Mouse (Mus musculus) embryonic facial prominence, embryonic 14.5 days (tissue): Measurements from ENCODE around the gene Olfr198. TPM values are rescaled to one million over a fixed set of nuclear protein-coding genes. Genes with fewer than 3 reads are reported as not detected.
"Not testable (repeated sequence)": the region's sequence is repeated elsewhere in the genome, so short reads cannot be mapped to it uniquely, and the experiment has no call there.

Experiments
- ATAC-seq: fragments of 200-750 bp; cut with Nextera tagmentation; 2 replicates; pipeline ENCODE4 v1.8.0; 2017; ENCODE audit warnings: low read depth, moderate number of reproducible peaks, moderate TSS enrichment
- DNase-seq: peaks from one replicate; pipeline ENCODE4 v3.0.0-alpha.2; 2015; ENCODE audit warnings: low spot score
- H3K27ac ChIP-seq: fragments of 300-500 bp; sonication (generic); replicated peaks from 2 replicates; pipeline ENCODE4 v1.5.1; 2014; ENCODE audit warnings: low read depth, mild to moderate bottlenecking, low read length, moderate library complexity
- H3K27me3 ChIP-seq: fragments of 300-500 bp; sonication (generic); replicated peaks from 2 replicates; pipeline ENCODE4 v1.6.1; 2014; ENCODE audit warnings: low read length; ENCODE audit not compliant: control insufficient read depth, insufficient read depth
- H3K36me3 ChIP-seq: fragments of 300-500 bp; sonication (generic); 2 replicates; pipeline ENCODE4 v1.6.1; 2014; ENCODE audit warnings: low read length, mixed read lengths; ENCODE audit not compliant: control insufficient read depth, insufficient read depth
- H3K4me1 ChIP-seq: fragments of 300-500 bp; sonication (generic); 2 replicates; pipeline ENCODE4 v1.6.1; 2014; ENCODE audit warnings: antibody characterized with exemption, low read length; ENCODE audit not compliant: control insufficient read depth, insufficient read depth
- H3K4me2 ChIP-seq: fragments of 300-500 bp; sonication (generic); 2 replicates; pipeline ENCODE4 v1.6.1; 2014; ENCODE audit warnings: low read depth, mild to moderate bottlenecking, low read length, moderate library complexity, mixed read lengths
- H3K4me3 ChIP-seq: fragments of 300-500 bp; sonication (generic); 2 replicates; pipeline ENCODE4 v1.5.1; 2014; ENCODE audit warnings: low read depth, mild to moderate bottlenecking, low read length
- H3K9ac ChIP-seq: fragments of 300-500 bp; sonication (generic); 2 replicates; pipeline ENCODE4 v1.6.1; 2014; ENCODE audit warnings: low read depth, mild to moderate bottlenecking, low read length, moderate library complexity, mixed read lengths
- H3K9me3 ChIP-seq: fragments of 300-500 bp; sonication (generic); 2 replicates; pipeline ENCODE4 v1.6.1; 2016; ENCODE audit warnings: low read length; ENCODE audit not compliant: control insufficient read depth
- WGBS: fragments of 180-500 bp; shearing (Covaris S2); extraction: QIAGEN DNeasy Blood & Tissue Kit; methylation state at CpG from one replicate; pipeline ENCODE4 v1.1.7; 2014; 5-methylcytosine and 5-hydroxymethylcytosine counted together
- polyA plus RNA-seq: library from polyadenylated mRNA; unstranded; fragments of >200 nt; fragmentation: Nextera tagmentation; extraction: Ambion mirVana; gene quantifications from 2 replicates; pipeline ENCODE4 v1.2.1, GENCODE M21; 2014

Olfr198 gene
- polyA plus RNA-seq, result not detected in 2 replicates

DNA sequence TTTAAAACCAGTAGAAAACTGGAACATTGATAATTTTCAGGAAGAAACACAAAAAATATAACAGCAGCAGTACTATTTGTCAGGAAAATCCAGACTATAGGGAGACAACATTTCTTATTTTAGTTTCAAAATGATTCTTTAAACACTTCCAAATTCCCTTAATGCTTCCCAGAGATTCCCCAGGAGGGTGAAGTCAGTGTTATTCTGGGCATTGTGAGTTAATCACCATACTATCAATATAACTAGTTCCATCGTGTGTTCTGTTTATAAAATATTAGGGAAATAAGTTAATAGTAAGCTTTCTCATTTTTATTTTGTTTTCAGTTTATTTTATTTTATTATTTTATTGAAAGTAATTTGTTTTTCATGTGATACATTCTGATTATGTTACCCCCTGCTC lies at the start of gene Olfr198:
Olfr198 (minus strand) TSS at position 101 of the 400 bp plus-strand sequence.
- not testable (repeated sequence) for ATAC-seq, DNase-seq, H3K36me3 ChIP-seq, H3K9ac ChIP-seq, H3K4me3 ChIP-seq, H3K27me3 ChIP-seq, H3K27ac ChIP-seq, H3K4me1 ChIP-seq, H3K4me2 ChIP-seq, H3K9me3 ChIP-seq
- WGBS, result 65% methylated on average over 1 of the region's 1 CpGs

DNA sequence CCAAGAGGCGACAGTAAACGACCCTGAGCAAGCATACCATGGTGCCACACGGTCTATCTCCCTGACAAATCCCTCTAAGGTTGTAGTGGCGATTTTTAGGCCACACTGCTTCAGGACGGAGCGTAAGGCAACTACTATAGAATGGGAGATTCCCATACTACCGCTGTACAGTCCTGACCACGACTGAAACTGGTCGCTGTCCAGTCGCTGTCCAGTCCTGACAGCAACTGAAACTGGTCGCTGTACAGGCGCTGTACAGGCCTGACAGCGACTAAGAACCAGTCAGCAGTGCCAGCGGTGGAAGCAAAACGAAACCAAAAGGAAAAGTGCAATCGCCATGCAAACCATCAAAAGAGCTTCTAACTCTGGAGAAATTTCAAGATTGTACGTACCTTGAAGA lies 46.4 kb upstream of the Olfr198 start:
- H3K4me3 ChIP-seq, result no peak overlapping the region
- H3K4me2 ChIP-seq, result no peak overlapping the region
- ATAC-seq (no peak), DNase-seq (no peak)
- WGBS, result 88% methylated on average over 17 of the region's 17 CpGs
- H3K9ac ChIP-seq, result no peak overlapping the region
- no peak overlapping the region for H3K27ac ChIP-seq
- no peaks in the 10 kb centered on the region for H3K36me3 ChIP-seq
- no peaks in the 10 kb centered on the region for H3K4me1 ChIP-seq
- H3K9me3 ChIP-seq, result no peaks in the 10 kb centered on the region
- H3K27me3 ChIP-seq, result no peaks in the 10 kb centered on the region

DNA sequence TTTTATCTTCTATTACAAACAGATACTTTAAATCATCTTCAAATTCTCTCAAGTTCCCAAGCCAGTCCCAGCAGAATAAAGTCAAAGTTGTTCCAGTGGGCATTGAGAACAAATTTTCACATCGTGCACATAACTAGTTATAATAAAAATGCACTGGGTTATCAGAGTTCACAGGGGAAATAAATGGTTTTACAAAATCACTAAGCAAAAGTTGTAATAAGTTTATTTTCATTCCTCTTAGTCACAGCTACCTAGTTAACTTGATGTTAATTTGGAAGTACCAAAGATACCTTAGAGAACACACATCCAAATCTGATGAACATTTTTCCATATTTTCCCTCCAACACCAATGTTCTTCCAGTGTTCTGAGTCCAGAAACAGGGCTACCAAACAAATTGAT lies 16.3 kb upstream of the Olfr198 start, which contains the start of gene Olfr199:
Olfr199 (minus strand) TSS at position 101 of the 400 bp plus-strand sequence.
- not testable (repeated sequence) for ATAC-seq, H3K27ac ChIP-seq, H3K4me3 ChIP-seq, DNase-seq, H3K4me2 ChIP-seq, H3K36me3 ChIP-seq, H3K9ac ChIP-seq, H3K9me3 ChIP-seq, H3K4me1 ChIP-seq, H3K27me3 ChIP-seq
- 75% methylated on average over 1 of the region's 1 CpGs for WGBS

DNA sequence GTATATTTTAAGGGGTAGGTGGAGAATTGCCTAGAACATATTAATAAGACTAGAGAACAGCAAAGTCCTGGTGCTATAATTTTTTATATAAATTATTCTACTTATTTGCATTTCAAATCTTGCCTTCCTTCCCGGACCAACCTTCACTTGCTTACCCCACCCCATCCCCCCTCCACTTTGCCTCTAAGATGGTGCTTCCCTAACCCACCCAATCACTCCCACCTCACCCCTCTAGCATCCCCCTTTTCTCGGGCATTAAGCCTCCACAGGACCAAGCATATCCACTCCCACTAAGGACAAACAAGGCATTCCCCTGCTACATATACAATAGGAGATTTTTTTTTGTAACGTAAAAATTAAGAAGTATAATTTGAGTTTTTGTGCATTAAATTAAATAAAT lies 14.5 kb upstream of the Olfr198 start:
- H3K27ac ChIP-seq, H3K9ac ChIP-seq, H3K4me2 ChIP-seq, DNase-seq, H3K4me3 ChIP-seq, H3K9me3 ChIP-seq, ATAC-seq, H3K36me3 ChIP-seq, H3K4me1 ChIP-seq, H3K27me3 ChIP-seq: not testable (repeated sequence)
- WGBS, result 80% methylated on average over 3 of the region's 3 CpGs

DNA sequence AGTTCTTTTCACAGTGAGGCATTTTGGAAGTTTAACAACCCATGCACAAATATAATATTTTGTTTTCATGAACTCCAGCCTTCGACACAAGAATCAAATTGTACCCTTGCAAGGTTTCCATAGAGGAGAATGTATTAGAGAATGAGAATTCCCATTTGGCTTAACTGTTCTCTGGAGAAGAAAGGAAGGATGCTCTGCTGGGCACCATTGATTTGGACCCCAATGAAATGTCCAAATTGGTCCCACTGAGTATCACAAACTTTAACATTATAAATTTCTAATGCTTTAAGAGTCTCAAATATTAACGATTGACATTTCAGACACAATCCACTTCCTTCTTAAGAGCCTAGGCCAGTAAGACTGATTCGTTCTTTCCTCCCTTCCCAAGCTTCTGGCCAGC lies 33.0 kb downstream of the Olfr198 start, which contains the start of gene Olfr196:
Olfr196 (minus strand) TSS at position 101 of the 400 bp plus-strand sequence.
- H3K9ac ChIP-seq, result no peak within 1 kb of the TSS
- no peak for ATAC-seq
- H3K27me3 ChIP-seq, result no peaks in the 10 kb centered on the region
- no peak within 1 kb of the TSS for H3K4me3 ChIP-seq
- WGBS, result 66% methylated on average over 3 of the region's 3 CpGs
- H3K36me3 ChIP-seq, result no peaks in the 10 kb centered on the region
- no peak for DNase-seq
- no peaks in the 10 kb centered on the region for H3K9me3 ChIP-seq
- H3K27ac ChIP-seq, result no peak within 1 kb of the TSS
- no peaks in the 10 kb centered on the region for H3K4me1 ChIP-seq
- H3K4me2 ChIP-seq, result no peak within 1 kb of the TSS

DNA sequence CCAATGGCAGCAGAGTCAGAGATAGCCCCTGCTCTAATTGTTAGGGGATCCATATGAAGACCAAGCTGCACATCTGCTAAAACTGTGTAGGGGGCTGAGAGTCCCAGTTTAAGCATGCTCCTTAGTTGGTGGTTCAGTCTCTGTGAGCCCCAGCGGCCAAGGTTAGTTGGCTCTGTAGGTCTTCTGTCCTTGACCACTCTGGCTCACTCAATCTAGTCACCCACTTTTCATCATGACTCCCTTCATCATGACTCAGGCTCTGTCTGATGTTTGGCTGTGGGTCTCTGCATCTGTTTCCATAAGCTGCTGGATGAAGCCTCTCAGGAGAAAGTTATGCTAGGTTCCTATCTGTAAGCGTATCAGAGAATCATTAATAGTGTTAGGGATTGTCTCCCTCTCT lies 51.3 kb downstream of the Olfr198 start:
- Histone ChIP-seq H3K27ac (no peak overlapping the region), H3K27me3 (no peaks in the 10 kb centered on the region), H3K9ac (no peak overlapping the region), H3K4me1 (no peaks in the 10 kb centered on the region), H3K36me3 (no peaks in the 10 kb centered on the region), H3K9me3 (no peaks in the 10 kb centered on the region), H3K4me3 (no peak overlapping the region), H3K4me2 (no peak overlapping the region)
- ATAC-seq, result no peak
- no peak for DNase-seq
- 77% methylated on average over 2 of the region's 2 CpGs for WGBS

Other genes with a start within 250 kb of the Olfr198 start
- gene Olfr183, start 208.2 kb downstream of the Olfr198 start, polyA plus RNA-seq, result not detected in 2 replicates
- gene Olfr186, start 173.2 kb downstream of the Olfr198 start, polyA plus RNA-seq, result not detected in 2 replicates
- not detected in 2 replicates for gene Olfr187, start 163.8 kb downstream of the Olfr198 start, polyA plus RNA-seq
- gene Olfr190, start 125.5 kb downstream of the Olfr198 start, polyA plus RNA-seq, result not detected in 2 replicates
- gene Olfr191, start 113.7 kb downstream of the Olfr198 start, polyA plus RNA-seq, result not detected in 2 replicates
- not detected in 2 replicates for gene Olfr193, start 91.7 kb downstream of the Olfr198 start, polyA plus RNA-seq
- gene Olfr194, start 82.5 kb downstream of the Olfr198 start, polyA plus RNA-seq, result not detected in 2 replicates
- not detected in 2 replicates for gene Olfr195, start 56.5 kb downstream of the Olfr198 start, polyA plus RNA-seq
- gene Olfr196, start 33.1 kb downstream of the Olfr198 start, polyA plus RNA-seq, result not detected in 2 replicates
- not detected in 2 replicates for gene Olfr199, start 16.2 kb upstream of the Olfr198 start, polyA plus RNA-seq
- gene Olfr201, start 69.1 kb upstream of the Olfr198 start, polyA plus RNA-seq, result 0.04 TPM in 1 of 2 replicates, not detected in the other
- not detected in 2 replicates for gene Olfr202, start 83.3 kb upstream of the Olfr198 start, polyA plus RNA-seq
- not detected in 2 replicates for gene Olfr203, start 95.3 kb upstream of the Olfr198 start, polyA plus RNA-seq
- not detected in 2 replicates for gene Olfr204, start 114.7 kb upstream of the Olfr198 start, polyA plus RNA-seq
- not detected in 2 replicates for gene Olfr205, start 127.6 kb upstream of the Olfr198 start, polyA plus RNA-seq
- not detected in 2 replicates for gene Olfr206, start 145.7 kb upstream of the Olfr198 start, polyA plus RNA-seq
- gene Olfr209, start 160.5 kb upstream of the Olfr198 start, polyA plus RNA-seq, result not detected in 2 replicates
- gene Gabrr3, start 203.8 kb upstream of the Olfr198 start, polyA plus RNA-seq, result 0.12 and 0.17 TPM in 2 replicates